Mouse (Mus musculus) ES-E14 (cell line): ENCODE measurements around the gene Trim62. TPM values are rescaled to one million over a fixed set of nuclear protein-coding genes. Genes with fewer than 3 reads are reported as not detected.
A peak's percentile ranks its signal among the peaks of the same experiment; 100 is the strongest.

Experiments
- DNase-seq: peaks from one replicate; pipeline ENCODE4 v3.0.0-alpha.2; 2013; ENCODE audit warnings: low read depth, low spot score
- H3K27ac ChIP-seq: 2 replicates; pipeline ENCODE4 v1.5.1; 2012; ENCODE audit warnings: low read depth, mild to moderate bottlenecking, low read length, moderate library complexity, mixed read lengths; ENCODE audit not compliant: poor library complexity, insufficient read depth, severe bottlenecking
- H3K36me3 ChIP-seq: 2 replicates; pipeline ENCODE4 v1.6.1; 2012; ENCODE audit warnings: mild to moderate bottlenecking, low read length, moderate library complexity, mixed read lengths; ENCODE audit not compliant: control insufficient read depth, poor library complexity, insufficient read depth, severe bottlenecking
- H3K4me1 ChIP-seq, 2 experiments: fragments of 150-350 bp in 1 of 2; sonication (generic) in 1 of 2; 2 replicates each; pipeline ENCODE4 v1.6.1; 2012; ENCODE audit warnings: low read length in 2 of 2, mild to moderate bottlenecking in 1 of 2, mixed read lengths in 1 of 2; ENCODE audit not compliant: control insufficient read depth in 2 of 2, insufficient read depth in 2 of 2, poor library complexity in 1 of 2
- H3K4me3 ChIP-seq, 2 experiments: fragments of 150-350 bp in 1 of 2; sonication (generic) in 1 of 2; 2 replicates each; pipeline ENCODE4 v1.5.1; 2012; ENCODE audit warnings: low read length in 2 of 2, low read depth in 1 of 2, mild to moderate bottlenecking in 1 of 2, mixed read lengths in 1 of 2; ENCODE audit not compliant: insufficient read depth in 1 of 2, poor library complexity in 1 of 2, severe bottlenecking in 1 of 2
- H3K9ac ChIP-seq: 2 replicates; pipeline ENCODE4 v1.6.1; 2012; ENCODE audit warnings: low read depth, mild to moderate bottlenecking, low read length, mixed read lengths; ENCODE audit not compliant: poor library complexity, insufficient read depth, severe bottlenecking
- H3K9me3 ChIP-seq: fragments of 150-350 bp; sonication (generic); 2 replicates; pipeline ENCODE4 v1.6.1; 2012; ENCODE audit warnings: low read depth, mild to moderate bottlenecking, low read length; ENCODE audit not compliant: control insufficient read depth, insufficient read depth
- CHD2 ChIP-seq: IDR thresholded peaks from 2 replicates; pipeline ENCODE4 v1.6.1; 2014; ENCODE audit warnings: mild to moderate bottlenecking, low read depth, low read length, inconsistent platforms
- HCFC1 ChIP-seq: IDR thresholded peaks from 2 replicates; pipeline ENCODE4 v1.6.1; 2012; ENCODE audit warnings: low read length, inconsistent platforms, borderline replicate concordance; ENCODE audit not compliant: insufficient read depth
- MAFK ChIP-seq: IDR thresholded peaks from 2 replicates; pipeline ENCODE4 v1.6.1; 2014; ENCODE audit warnings: mild to moderate bottlenecking, low read depth, low read length, inconsistent platforms; ENCODE audit not compliant: insufficient read depth
- ZC3H11A ChIP-seq: IDR thresholded peaks from 2 replicates; pipeline ENCODE4 v1.6.1; 2012; ENCODE audit warnings: low read depth, mild to moderate bottlenecking, inconsistent platforms, low read length, borderline replicate concordance
- ZNF384 ChIP-seq: IDR thresholded peaks from 2 replicates; pipeline ENCODE4 v1.6.1; 2012; ENCODE audit warnings: low read depth, low read length, inconsistent platforms
- in situ Hi-C, 2 experiments: fragments of 600-800 bp; cut with MboI; formaldehyde crosslinking; loops; one replicate each; pipeline ENCODE4 v1.15.1; 2025; ENCODE audit warnings: low sequenced_read_pairs in 2 of 2, inconsistent platforms in 1 of 2; ENCODE audit not compliant: unreplicated experiment in 2 of 2
- total RNA-seq: library from RNA; depleted of rRNA; stranded (reverse); fragments of 300-350 nt; gene quantifications from 2 replicates; pipeline ENCODE4 v1.2.3, GENCODE M21; 2012

The Trim62 gene
- total RNA-seq, 1 experiment: 0.54 TPM

GRCm38 (mm10) chr4:128877520-128877919 is 5.9 kb upstream of the Trim62 start:
- Histone ChIP-seq H3K27ac (no peak overlapping the region), H3K36me3 (no peaks in the 10 kb centered on the region), H3K9me3 (no peaks in the 10 kb centered on the region), H3K4me3 (no peak overlapping the region), H3K9ac (no peak overlapping the region), H3K4me1 (peaks cover 0 to 15% of the 10 kb centered on the region in 2 experiments; a peak in 2 of 4 replicates)
- in situ Hi-C loops: no loop called here
- no peak for TF ChIP-seq MAFK
- TF ChIP-seq ZNF384: no peak
- TF ChIP-seq HCFC1: no peak
- TF ChIP-seq CHD2: no peak
- no peak for TF ChIP-seq ZC3H11A
- DNase-seq: no peak

GRCm38 (mm10) chr4:128878901-128879491 is 4.4 kb upstream of the Trim62 start:
- no peak overlapping the region for H3K4me3 ChIP-seq
- no peaks in the 10 kb centered on the region for H3K36me3 ChIP-seq
- H3K27ac ChIP-seq: no peak overlapping the region; the same call in 1 of the 2 replicates
- DNase-seq: peak; percentile 77
- no peak overlapping the region for H3K9ac ChIP-seq
- H3K4me1 ChIP-seq: peaks cover 0 to 15% of the 10 kb centered on the region in 2 experiments; a peak in 2 of 4 replicates
- H3K9me3 ChIP-seq: no peaks in the 10 kb centered on the region
- TF ChIP-seq MAFK (no peak), ZNF384 (no peak), HCFC1 (no peak), CHD2 (no peak), ZC3H11A (no peak)
- in situ Hi-C loops: no loop called here

GRCm38 (mm10) chr4:128883801-128884710 is 676 bp downstream of the Trim62 start:
- no peaks in the 10 kb centered on the region for H3K36me3 ChIP-seq

DNA sequence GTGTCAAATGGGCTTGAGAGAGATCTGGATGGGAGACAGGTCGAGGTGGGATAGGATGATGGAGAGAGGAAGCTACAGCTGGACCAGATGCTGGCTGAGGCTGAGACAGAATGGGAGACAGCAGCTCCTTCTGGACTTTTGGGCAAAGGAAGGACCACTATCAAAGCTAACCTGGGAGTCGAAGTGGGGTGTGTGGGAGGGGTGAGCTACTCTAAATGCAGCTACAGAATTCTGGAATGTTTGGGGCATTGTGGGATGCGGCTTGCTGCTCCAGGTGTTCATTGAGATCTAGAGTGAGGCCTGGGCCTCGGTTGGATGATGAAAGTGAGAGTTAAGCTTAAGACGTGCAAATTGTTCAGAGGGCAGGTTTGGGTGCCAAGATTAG is 1.3 kb downstream of the Trim62 start:
- TF ChIP-seq MAFK (no peak), ZNF384 (no peak), ZC3H11A (no peak), HCFC1 (no peak)
- Histone ChIP-seq H3K9ac (no peak overlapping the region), H3K4me3 (no peak overlapping the region), H3K36me3 (no peaks in the 10 kb centered on the region), H3K4me1 (peaks cover 0 to under 1% of the 10 kb centered on the region in 2 experiments; a peak in 2 of 4 replicates), H3K27ac (no peak overlapping the region), H3K9me3 (no peaks in the 10 kb centered on the region)
- in situ Hi-C loops: no loop called here
- no peak for DNase-seq

More at GRCm38 (mm10) chr4:128883801-128884710, 676 bp downstream of the Trim62 start:
- TF ChIP-seq HCFC1: no peak
- TF ChIP-seq MAFK: no peak
- no peak for TF ChIP-seq ZNF384
- TF ChIP-seq CHD2: no peak
- no peak for TF ChIP-seq ZC3H11A
- H3K4me1 ChIP-seq: peaks cover 0 to 5% of the 10 kb centered on the region in 2 experiments; a peak in 2 of 4 replicates
- H3K4me3 ChIP-seq: peak overlapping the region; percentile 76 to 81
- H3K9me3 ChIP-seq: no peaks in the 10 kb centered on the region
- peak overlapping the region; percentile 61 for H3K9ac ChIP-seq
- H3K27ac ChIP-seq: no peak overlapping the region
- in situ Hi-C loops: no loop called here
- DNase-seq: peak; percentile 55
